Mouse (Mus musculus) lung, postnatal 0 days (tissue): ENCODE data around the gene Igf2bp2. TPM values are rescaled to one million over a fixed set of nuclear protein-coding genes. Genes with fewer than 3 reads are reported as not detected.

Experiments
- ATAC-seq: fragments of 200-750 bp; cut with Nextera tagmentation; 2 replicates; pipeline ENCODE4 v1.8.0; 2017; ENCODE audit warnings: moderate library complexity
- DNase-seq: peaks from one replicate; pipeline ENCODE4 v3.0.0-alpha.2; 2016; ENCODE audit warnings: low spot score
- H3K27ac ChIP-seq: fragments of 300-500 bp; sonication (generic); 2 replicates; pipeline ENCODE4 v1.5.1; 2014; ENCODE audit warnings: antibody characterized with exemption, mild to moderate bottlenecking, low read length, mixed read lengths
- H3K27me3 ChIP-seq: fragments of 300-500 bp; sonication (generic); replicated peaks from 2 replicates; pipeline ENCODE4 v1.6.1; 2014; ENCODE audit warnings: low read length, mixed read lengths; ENCODE audit not compliant: insufficient read depth
- H3K36me3 ChIP-seq: fragments of 300-500 bp; sonication (generic); 2 replicates; pipeline ENCODE4 v1.6.1; 2014; ENCODE audit warnings: low read length, mixed read lengths; ENCODE audit not compliant: insufficient read depth
- H3K4me1 ChIP-seq: fragments of 300-500 bp; sonication (generic); 2 replicates; pipeline ENCODE4 v1.6.1; 2014; ENCODE audit warnings: antibody characterized with exemption, low read depth, low read length, mixed read lengths; ENCODE audit not compliant: insufficient read depth
- H3K4me2 ChIP-seq: fragments of 300-500 bp; sonication (generic); replicated peaks from 2 replicates; pipeline ENCODE4 v1.6.1; 2014; ENCODE audit warnings: low read depth, mild to moderate bottlenecking, low read length, moderate library complexity, mixed read lengths
- H3K4me3 ChIP-seq: fragments of 300-500 bp; sonication (generic); 2 replicates; pipeline ENCODE4 v1.5.1; 2014; ENCODE audit warnings: low read depth, low read length
- H3K9ac ChIP-seq: fragments of 300-500 bp; sonication (generic); replicated peaks from 2 replicates; pipeline ENCODE4 v1.6.1; 2014; ENCODE audit warnings: low read depth, mild to moderate bottlenecking
- H3K9me3 ChIP-seq: fragments of 300-500 bp; sonication (generic); 2 replicates; pipeline ENCODE4 v1.6.1; 2016; ENCODE audit warnings: low read length, mixed read lengths
- CTCF ChIP-seq: IDR thresholded peaks from 2 replicates; pipeline ENCODE4 v1.5.1; 2016; ENCODE audit warnings: antibody characterized with exemption, mild to moderate bottlenecking
- EP300 ChIP-seq: IDR thresholded peaks from 2 replicates; pipeline ENCODE4 v1.6.1; 2016; ENCODE audit warnings: antibody characterized with exemption, mild to moderate bottlenecking, control low read depth
- WGBS: fragments of 180-500 bp; shearing (Covaris S2); extraction: QIAGEN DNeasy Blood & Tissue Kit; methylation state at CpG from one replicate; pipeline ENCODE4 v1.1.7; 2014; 5-methylcytosine and 5-hydroxymethylcytosine counted together
- polyA plus RNA-seq: library from polyadenylated mRNA; unstranded; fragments of >200 nt; fragmentation: Nextera tagmentation; extraction: Ambion mirVana; gene quantifications from 2 replicates; pipeline ENCODE4 v1.2.1, GENCODE M21; 2015

Igf2bp2 gene
- polyA plus RNA-seq, 1 experiment from 2014 or later: 22.2 TPM

DNA sequence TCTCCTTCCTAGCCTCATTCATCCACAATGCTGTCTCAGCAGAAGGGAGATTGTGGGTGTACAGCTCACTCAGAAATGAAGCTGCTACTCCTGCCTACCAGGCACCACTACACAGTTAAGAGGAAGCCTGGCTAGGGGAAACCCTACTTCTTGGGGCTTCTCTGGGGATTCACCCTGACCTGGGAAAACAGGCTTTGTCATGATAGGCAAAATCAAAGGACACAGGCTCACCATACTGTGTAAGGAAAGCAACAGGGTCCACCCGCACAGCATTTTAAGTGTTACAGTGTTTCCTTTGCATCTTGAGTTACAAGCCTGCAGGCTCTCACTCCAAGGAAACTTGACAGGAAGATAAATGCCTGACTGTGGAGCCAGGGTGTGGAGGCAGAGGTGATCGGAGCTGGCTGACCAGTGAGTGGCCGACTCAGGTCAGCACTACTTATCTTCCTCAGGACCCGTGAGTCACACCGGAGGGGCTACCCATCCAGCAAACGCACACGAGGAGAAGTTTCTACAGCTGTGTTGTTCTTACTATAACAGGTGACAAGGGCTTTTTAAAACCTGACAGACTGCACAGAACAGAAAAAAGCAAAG, 38.7 kb downstream of the Igf2bp2 start:
- Histone ChIP-seq H3K4me3 (no peak overlapping the region), H3K9me3 (no peaks in the 10 kb centered on the region), H3K4me1 (no peaks in the 10 kb centered on the region), H3K4me2 (no peak overlapping the region), H3K27ac (no peak overlapping the region), H3K9ac (no peak overlapping the region), H3K36me3 (no peaks in the 10 kb centered on the region), H3K27me3 (no peaks in the 10 kb centered on the region)
- WGBS: 21% methylated on average over 7 of the region's 7 CpGs
- DNase-seq (no peak), ATAC-seq (no peak)
- TF ChIP-seq EP300: no peak
- no peak for TF ChIP-seq CTCF

DNA sequence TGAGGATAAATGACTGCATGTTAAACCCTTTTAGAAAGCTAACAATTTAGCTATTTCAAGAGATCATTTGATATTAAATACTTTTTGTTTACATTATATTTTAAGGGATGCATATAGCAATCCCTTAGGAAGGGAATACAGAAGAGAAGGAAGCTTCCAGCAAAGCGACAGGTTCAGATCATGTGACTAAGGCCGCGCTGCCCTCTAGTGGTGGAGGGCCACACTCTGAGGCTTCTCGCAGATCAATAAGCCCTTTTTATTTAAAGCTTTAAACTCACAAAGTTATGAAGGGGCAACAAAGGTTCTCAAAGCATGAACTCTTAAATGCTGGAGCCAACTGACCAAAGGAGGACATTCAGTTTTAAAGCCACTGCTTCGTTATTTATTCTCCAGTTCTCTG, 39.4 kb downstream of the Igf2bp2 start:
- 26% methylated on average over 5 of the region's 5 CpGs for WGBS
- Histone ChIP-seq H3K27ac (no peak overlapping the region), H3K9ac (no peak overlapping the region), H3K9me3 (no peaks in the 10 kb centered on the region), H3K4me1 (no peaks in the 10 kb centered on the region), H3K4me2 (no peak overlapping the region), H3K4me3 (no peak overlapping the region), H3K27me3 (no peaks in the 10 kb centered on the region), H3K36me3 (no peaks in the 10 kb centered on the region)
- TF ChIP-seq EP300: no peak
- TF ChIP-seq CTCF: peak; percentile 80
- DNase-seq (peak; percentile 60), ATAC-seq (0 out of 2 replicates have a peak, but pooled peaks have one; percentile 30)

DNA sequence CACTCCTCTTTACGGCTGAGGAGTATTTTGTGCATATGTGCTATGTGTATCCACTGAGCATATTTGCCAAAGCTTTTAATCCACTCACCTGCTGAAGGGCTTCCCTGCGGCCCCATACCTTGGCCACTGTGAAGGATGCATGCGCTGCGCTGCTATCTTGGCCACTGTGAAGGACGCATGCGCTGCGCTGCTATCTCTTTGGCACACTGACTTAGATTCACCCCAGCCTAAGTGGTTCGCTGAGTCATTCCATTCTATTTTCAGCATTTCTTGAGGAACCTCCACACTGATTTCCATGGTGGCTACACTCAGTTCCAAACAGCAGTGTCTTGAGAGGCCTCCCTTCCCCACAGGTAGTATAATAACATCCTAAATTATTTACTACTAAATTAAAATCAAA, 42.0 kb downstream of the Igf2bp2 start:
- 62% methylated on average over 8 of the region's 8 CpGs for WGBS
- no peak overlapping the region for H3K9ac ChIP-seq
- H3K9me3 ChIP-seq: no peaks in the 10 kb centered on the region
- H3K27ac ChIP-seq: no peak overlapping the region
- no peaks in the 10 kb centered on the region for H3K27me3 ChIP-seq
- H3K4me3 ChIP-seq: no peak overlapping the region
- TF ChIP-seq EP300 (no peak), CTCF (no peak)
- no peaks in the 10 kb centered on the region for H3K36me3 ChIP-seq
- ATAC-seq: peak; percentile 79
- H3K4me2 ChIP-seq: no peak overlapping the region
- peak; percentile 64 for DNase-seq
- no peaks in the 10 kb centered on the region for H3K4me1 ChIP-seq

DNA sequence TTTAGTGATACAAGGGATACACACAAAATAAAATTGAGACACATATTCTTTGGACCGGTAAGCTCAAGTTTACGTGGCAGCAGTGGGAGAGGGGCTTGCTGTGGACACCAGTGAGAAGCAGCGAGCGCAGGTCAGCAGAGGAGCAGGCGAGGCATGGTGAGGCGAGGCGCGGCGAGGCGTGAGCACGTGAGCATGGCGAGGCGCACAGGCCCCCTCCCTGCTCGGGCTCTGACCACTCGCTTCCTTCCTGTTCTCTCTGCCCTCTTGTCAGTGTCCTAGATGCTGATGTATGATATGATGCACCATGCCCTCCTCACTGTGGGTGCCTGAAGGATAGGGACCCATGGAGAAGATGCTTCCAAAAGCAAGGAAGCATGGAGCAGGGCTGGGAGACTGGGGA, 43.6 kb downstream of the Igf2bp2 start:
- Histone ChIP-seq H3K4me3 (no peak overlapping the region), H3K4me2 (no peak overlapping the region)
- TF ChIP-seq EP300: no peak

DNA sequence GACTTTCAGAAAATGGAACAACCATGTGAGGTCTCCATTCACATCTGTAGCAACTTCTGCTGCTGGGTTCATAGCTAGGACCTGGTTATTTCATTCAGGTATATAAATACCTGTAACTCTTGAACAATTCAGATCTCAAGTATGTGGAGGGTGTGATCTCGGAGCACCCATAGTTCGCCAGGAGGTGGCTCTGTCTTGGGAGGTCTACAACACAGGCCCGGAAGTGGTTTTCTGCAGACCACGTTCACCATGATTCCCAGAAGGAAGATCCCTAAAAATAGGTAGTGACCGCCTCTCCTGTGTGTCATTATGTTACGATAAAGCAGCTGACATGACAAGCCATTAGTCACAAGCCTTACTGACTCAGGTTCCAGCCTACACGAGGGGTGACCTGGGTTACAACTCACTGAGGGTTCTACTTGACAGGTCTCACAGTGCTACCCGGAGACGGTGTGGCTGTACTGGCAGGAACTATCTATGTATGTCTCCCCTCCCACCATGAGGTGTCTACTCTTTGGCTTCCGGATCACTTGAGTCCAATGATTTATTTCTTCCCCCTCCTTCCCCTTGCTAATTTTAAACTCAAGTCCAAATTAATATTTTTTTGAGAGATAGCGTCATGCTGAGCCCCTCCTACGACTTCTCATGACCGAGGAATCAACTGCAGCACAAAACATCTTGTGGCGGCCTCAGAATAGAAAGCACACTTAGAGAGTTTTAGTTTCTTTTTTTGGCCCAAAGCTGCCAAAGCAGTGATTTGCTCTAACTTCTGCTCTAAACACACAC, 44.2 kb downstream of the Igf2bp2 start:
- TF ChIP-seq CTCF (no peak), EP300 (no peak)
- Histone ChIP-seq H3K4me3 (no peak overlapping the region), H3K27me3 (no peaks in the 10 kb centered on the region), H3K9me3 (no peaks in the 10 kb centered on the region), H3K36me3 (no peaks in the 10 kb centered on the region), H3K27ac (no peak overlapping the region), H3K4me2 (no peak overlapping the region), H3K4me1 (no peaks in the 10 kb centered on the region), H3K9ac (no peak overlapping the region)
- ATAC-seq (peak; percentile 37; the same call in 1 of the 2 replicates), DNase-seq (no peak)
- 68% methylated on average over 14 of the region's 14 CpGs for WGBS

More for the DNA sequence above, 43.6 kb downstream of the Igf2bp2 start:
- no peak for ATAC-seq
- WGBS: 91% methylated on average over 15 of the region's 15 CpGs
- H3K9me3 ChIP-seq: no peaks in the 10 kb centered on the region
- no peaks in the 10 kb centered on the region for H3K27me3 ChIP-seq
- DNase-seq: no peak
- no peaks in the 10 kb centered on the region for H3K36me3 ChIP-seq
- H3K9ac ChIP-seq: no peak overlapping the region
- no peaks in the 10 kb centered on the region for H3K4me1 ChIP-seq
- no peak overlapping the region for H3K27ac ChIP-seq

DNA sequence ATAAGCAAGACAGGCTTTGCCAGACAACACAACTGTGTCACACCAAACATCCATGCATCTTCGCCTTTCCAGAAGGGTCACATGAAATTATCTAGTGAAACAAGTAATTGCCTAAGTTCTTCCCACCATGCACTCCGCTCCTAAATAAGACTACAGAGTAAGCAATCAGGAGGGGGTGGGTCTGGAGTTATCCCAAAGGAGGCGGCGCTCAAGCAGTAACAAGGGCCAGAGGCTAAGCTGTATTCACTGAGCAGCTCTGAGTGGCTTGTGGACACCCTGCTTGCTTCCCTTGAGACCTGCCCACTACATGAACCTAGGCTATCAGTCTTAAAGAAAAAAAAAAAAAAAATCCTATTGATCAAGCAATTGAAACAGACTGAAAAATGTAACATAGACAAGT, 44.9 kb downstream of the Igf2bp2 start:
- H3K4me1 ChIP-seq: no peaks in the 10 kb centered on the region
- no peak overlapping the region for H3K4me3 ChIP-seq
- no peak overlapping the region for H3K9ac ChIP-seq
- H3K4me2 ChIP-seq: no peak overlapping the region
- DNase-seq (no peak), ATAC-seq (no peak)
- no peaks in the 10 kb centered on the region for H3K27me3 ChIP-seq
- 94% methylated on average over 4 of the region's 4 CpGs for WGBS
- TF ChIP-seq EP300 (no peak), CTCF (no peak)
- no peak overlapping the region for H3K27ac ChIP-seq
- no peaks in the 10 kb centered on the region for H3K9me3 ChIP-seq
- no peaks in the 10 kb centered on the region for H3K36me3 ChIP-seq
